Mouse (Mus musculus): Measurements from ENCODE around the gene Tcf7. TPM values are rescaled to one million over a fixed set of nuclear protein-coding genes. Genes with fewer than 3 reads are reported as not detected.

Tcf7 gene
- polyA plus RNA-seq, 1 experiment from 2014 or later, result 1.0 TPM

DNA sequence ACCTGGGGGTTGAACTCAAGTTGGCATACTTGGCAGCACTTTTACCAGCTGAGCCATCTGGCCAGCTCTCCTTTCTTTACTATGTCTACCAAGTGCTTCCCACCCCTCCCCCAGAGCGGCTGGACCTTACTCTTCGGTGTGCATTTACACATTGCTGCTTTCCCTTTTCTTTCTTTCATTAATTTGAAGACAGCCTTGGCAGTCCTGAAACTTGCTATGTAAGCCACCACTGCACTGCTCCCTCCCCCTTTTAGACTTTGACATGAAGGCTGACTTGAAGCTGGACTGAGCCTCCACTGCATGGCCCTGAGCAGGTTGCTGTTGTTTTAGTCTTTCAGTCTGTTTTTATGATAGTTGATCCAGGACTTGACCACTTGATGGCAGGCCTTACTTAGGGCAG is 33.4 kb downstream of the Tcf7 start:
- Histone ChIP-seq H3K4me2 (ENCODE audit: low read depth, low read length) (no peak overlapping the region), H3K36me3 (ENCODE audit: control insufficient read depth, insufficient read depth) (peaks cover 13% of the 10 kb centered on the region), H3K9ac (ENCODE audit: low read depth, low read length) (no peak overlapping the region), H3K4me1 (ENCODE audit: control insufficient read depth, low read depth, low read length) (no peaks in the 10 kb centered on the region), H3K27ac (ENCODE audit: low read length) (no peak overlapping the region), H3K9me3 (replicated peaks; ENCODE audit: control insufficient read depth, low read length) (no peaks in the 10 kb centered on the region), H3K27me3 (ENCODE audit: control insufficient read depth, insufficient read depth, low read depth, low read length) (no peaks in the 10 kb centered on the region), H3K4me3 (ENCODE audit: low read depth, low read length) (no peak overlapping the region)
- 93% methylated on average over 2 of the region's 2 CpGs for WGBS (ENCODE audit: insufficient replicate concordance)
- no peak for ATAC-seq (ENCODE audit: low read depth)

DNA sequence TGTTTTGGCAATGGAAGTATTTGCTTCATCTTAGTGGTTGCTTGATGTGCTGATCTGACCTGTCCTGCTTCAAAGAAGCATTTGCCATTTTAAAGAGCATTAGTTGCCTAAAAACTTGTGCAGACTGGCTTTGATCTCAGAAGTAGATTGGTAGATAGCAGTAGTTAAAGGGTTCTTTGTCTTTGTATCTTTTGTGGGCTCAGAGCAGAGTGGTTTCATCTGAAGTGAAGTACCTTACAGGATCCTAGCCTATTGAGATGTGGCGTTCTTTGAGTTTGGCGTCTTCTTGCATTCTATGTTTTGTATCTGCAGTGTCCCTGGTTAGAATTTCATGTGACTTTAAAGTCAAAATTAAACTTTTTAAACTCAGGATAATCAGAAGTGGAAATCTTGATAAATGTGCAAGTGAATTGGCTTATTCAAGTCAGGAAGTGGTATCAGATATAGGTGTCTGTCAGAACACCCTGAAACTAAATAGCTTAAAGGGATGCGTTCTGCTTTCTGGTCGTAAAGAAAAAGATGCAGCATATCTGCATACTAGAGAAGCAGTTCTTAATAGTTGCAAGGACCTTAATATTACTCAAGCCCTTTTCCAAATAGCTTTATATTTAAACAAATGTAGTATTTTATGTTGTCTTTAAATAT is 41.8 kb downstream of the Tcf7 start:
- no peak overlapping the region for H3K4me3 ChIP-seq (ENCODE audit: low read depth, low read length)
- H3K9ac ChIP-seq (ENCODE audit: low read depth, low read length), result no peak overlapping the region
- H3K27me3 ChIP-seq (ENCODE audit: control insufficient read depth, insufficient read depth, low read depth, low read length), result no peaks in the 10 kb centered on the region
- 81% methylated on average over 4 of the region's 4 CpGs for WGBS (ENCODE audit: insufficient replicate concordance)
- H3K27ac ChIP-seq (ENCODE audit: low read length), result no peak overlapping the region
- ATAC-seq (ENCODE audit: low read depth), result no peak
- no peaks in the 10 kb centered on the region for H3K4me1 ChIP-seq (ENCODE audit: control insufficient read depth, low read depth, low read length)
- H3K36me3 ChIP-seq (ENCODE audit: control insufficient read depth, insufficient read depth), result peaks cover 30% of the 10 kb centered on the region
- H3K4me2 ChIP-seq (ENCODE audit: low read depth, low read length), result no peak overlapping the region
- no peaks in the 10 kb centered on the region for H3K9me3 ChIP-seq (replicated peaks; ENCODE audit: control insufficient read depth, low read length)

DNA sequence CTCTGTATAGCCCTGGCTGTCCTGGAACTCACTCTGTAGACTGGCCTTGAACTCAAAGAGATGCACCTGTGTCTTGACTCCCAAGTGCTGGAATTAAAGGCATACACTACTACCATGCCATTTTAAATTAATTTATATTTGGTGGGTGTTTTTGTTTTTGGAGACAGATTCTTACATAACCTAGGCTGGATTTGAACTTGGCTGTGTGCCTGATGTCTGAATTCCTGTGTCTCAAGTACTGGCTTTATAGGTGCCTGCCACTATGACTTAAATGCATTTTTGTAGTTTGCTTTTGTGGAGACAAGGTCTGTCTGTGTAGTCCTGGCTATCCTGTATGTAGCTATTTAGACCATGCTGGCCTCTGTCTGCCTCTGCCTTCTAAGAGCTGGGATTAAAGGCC is 48.3 kb downstream of the Tcf7 start:
- Histone ChIP-seq H3K9ac (ENCODE audit: low read depth, low read length) (no peak overlapping the region), H3K9me3 (replicated peaks; ENCODE audit: control insufficient read depth, low read length) (no peaks in the 10 kb centered on the region), H3K36me3 (ENCODE audit: control insufficient read depth, insufficient read depth) (peaks cover 9% of the 10 kb centered on the region), H3K4me2 (ENCODE audit: low read depth, low read length) (no peak overlapping the region), H3K27me3 (ENCODE audit: control insufficient read depth, insufficient read depth, low read depth, low read length) (no peaks in the 10 kb centered on the region), H3K4me1 (ENCODE audit: control insufficient read depth, low read depth, low read length) (peaks cover 11% of the 10 kb centered on the region), H3K27ac (ENCODE audit: low read length) (no peak overlapping the region), H3K4me3 (ENCODE audit: low read depth, low read length) (no peak overlapping the region)
- no peak for ATAC-seq (ENCODE audit: low read depth)

DNA sequence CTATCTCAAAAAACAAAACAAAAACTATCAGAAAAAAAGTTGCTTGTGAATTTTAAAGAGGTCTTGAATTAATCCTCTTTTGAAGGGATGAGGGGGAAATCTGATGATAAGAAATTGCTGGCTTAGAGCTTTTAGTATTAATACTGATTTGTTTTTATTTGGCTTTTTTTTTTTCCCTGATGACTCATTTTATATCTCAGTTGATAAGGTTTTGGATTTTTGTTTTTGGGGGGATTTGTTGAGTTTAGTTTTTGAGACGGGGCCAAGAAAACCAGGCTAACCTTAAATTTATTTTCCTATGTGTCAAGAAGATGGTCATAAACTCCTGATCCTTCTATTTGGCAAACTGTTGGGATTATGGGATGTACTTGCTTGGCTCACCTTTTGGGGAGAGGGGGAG is 48.9 kb downstream of the Tcf7 start:
- ATAC-seq (ENCODE audit: low read depth), result no peak
- Histone ChIP-seq H3K4me1 (ENCODE audit: control insufficient read depth, low read depth, low read length) (peaks cover 11% of the 10 kb centered on the region), H3K9me3 (replicated peaks; ENCODE audit: control insufficient read depth, low read length) (no peaks in the 10 kb centered on the region)

DNA sequence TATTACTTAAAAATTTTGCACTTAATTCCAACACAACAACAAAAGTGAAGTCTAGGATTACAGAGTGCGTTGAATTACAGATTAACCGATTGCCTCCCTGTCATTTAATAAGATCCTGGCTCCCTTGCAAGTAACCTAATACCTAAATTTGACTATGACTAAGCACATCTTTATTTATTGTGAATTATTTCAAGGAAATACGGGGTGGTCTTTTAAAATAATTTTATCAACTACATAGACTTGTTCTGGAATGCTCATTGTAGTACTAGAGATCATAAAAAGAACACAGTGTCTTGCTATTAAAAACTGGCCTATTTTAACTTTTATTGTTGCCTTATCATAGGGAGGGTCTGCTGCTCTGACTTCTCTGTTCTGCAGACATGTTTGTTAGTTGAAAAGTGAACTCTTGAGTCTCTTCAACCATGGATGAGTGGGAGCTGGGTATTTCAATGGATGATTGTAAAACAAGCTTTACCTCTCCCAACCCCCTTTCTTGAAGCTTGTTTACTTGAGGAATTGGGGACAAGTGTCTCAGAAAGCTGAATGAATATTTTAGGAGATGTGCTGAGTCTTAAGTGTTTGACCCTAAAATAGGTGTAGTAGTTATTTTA is 49.7 kb downstream of the Tcf7 start:
- Histone ChIP-seq H3K9me3 (replicated peaks; ENCODE audit: control insufficient read depth, low read length) (no peaks in the 10 kb centered on the region), H3K4me2 (ENCODE audit: low read depth, low read length) (peak overlapping the region; percentile 69), H3K36me3 (ENCODE audit: control insufficient read depth, insufficient read depth) (peaks cover 9% of the 10 kb centered on the region), H3K9ac (ENCODE audit: low read depth, low read length) (peak overlapping the region; percentile 97), H3K27me3 (ENCODE audit: control insufficient read depth, insufficient read depth, low read depth, low read length) (no peaks in the 10 kb centered on the region), H3K4me1 (ENCODE audit: control insufficient read depth, low read depth, low read length) (peaks cover 11% of the 10 kb centered on the region), H3K27ac (ENCODE audit: low read length) (no peak overlapping the region), H3K4me3 (ENCODE audit: low read depth, low read length) (peak overlapping the region; percentile 92)
- 20% methylated on average over 3 of the region's 3 CpGs for WGBS (ENCODE audit: insufficient replicate concordance)
- ATAC-seq (ENCODE audit: low read depth), result no peak

More for the DNA sequence above, 48.9 kb downstream of the Tcf7 start:
- Histone ChIP-seq H3K27ac (ENCODE audit: low read length) (no peak overlapping the region), H3K36me3 (ENCODE audit: control insufficient read depth, insufficient read depth) (peaks cover 9% of the 10 kb centered on the region), H3K4me3 (ENCODE audit: low read depth, low read length) (peak overlapping the region; percentile 92), H3K4me2 (ENCODE audit: low read depth, low read length) (peak overlapping the region; percentile 69), H3K9ac (ENCODE audit: low read depth, low read length) (no peak overlapping the region), H3K27me3 (ENCODE audit: control insufficient read depth, insufficient read depth, low read depth, low read length) (no peaks in the 10 kb centered on the region)
- WGBS (ENCODE audit: insufficient replicate concordance), result 71% methylated on average over 1 of the region's 1 CpGs

DNA sequence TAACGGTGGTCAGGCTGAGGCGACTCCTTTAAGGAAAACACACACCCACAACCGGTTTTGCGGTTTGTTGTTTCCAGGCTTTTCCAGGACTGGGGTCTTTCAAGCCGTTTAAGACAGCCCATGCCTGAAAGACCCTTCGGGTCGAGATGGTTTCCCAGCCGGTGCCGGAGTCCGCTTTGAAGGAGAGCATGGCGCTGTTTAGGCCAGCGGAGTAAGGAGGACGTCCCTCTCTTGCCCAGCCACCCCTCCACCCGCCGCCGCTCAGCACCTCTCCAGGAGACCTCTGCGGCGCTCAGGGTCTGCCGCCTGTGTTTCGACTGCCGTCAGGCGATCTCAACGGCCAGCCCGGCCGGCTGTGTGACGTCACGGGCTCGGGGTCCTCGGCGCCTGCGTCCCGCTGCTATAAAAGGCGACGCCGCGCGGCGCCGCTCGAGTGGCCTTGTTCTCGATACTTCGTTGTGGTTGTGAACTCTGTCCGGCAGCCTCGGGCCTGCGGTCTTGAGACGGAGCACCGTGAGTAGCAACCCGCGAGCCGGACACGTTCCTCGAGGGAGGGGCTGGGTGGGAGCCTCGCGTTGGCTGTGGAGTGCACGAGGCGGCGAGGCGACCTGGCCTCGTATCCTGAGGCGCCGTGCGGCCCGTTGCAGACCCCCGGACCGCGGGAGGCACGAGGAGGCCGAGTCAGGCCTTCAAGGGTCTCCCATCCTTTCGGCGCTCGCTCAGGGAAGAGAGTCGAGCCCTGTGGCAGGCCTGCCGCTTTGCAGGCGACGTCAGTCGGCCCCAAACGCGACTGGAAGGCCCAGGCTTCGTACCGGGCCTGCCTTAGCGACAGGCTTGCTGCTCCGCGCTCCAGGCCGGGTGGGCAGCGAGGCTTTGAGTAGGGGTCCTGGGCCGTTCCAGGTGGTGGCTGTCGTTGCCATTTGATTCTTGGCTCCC is 50.9 kb downstream of the Tcf7 start, which contains the start of gene Skp1a:
Skp1a (plus strand) TSS at position 390 of the 936 bp plus-strand sequence.
- H3K36me3 ChIP-seq (ENCODE audit: control insufficient read depth, insufficient read depth), result no peaks in the 10 kb centered on the region
- under 1% methylated on average over 82 of the region's 87 CpGs for WGBS (ENCODE audit: insufficient replicate concordance)
- H3K9me3 ChIP-seq (replicated peaks; ENCODE audit: control insufficient read depth, low read length), result no peaks in the 10 kb centered on the region
- peak within 1 kb of the TSS; percentile 97 for H3K9ac ChIP-seq (ENCODE audit: low read depth, low read length)
- peak within 1 kb of the TSS; percentile 69 for H3K4me2 ChIP-seq (ENCODE audit: low read depth, low read length)
- peak within 1 kb of the TSS; percentile 92 for H3K27ac ChIP-seq (ENCODE audit: low read length)
- H3K4me1 ChIP-seq (ENCODE audit: control insufficient read depth, low read depth, low read length), result peaks cover 11% of the 10 kb centered on the region
- H3K27me3 ChIP-seq (ENCODE audit: control insufficient read depth, insufficient read depth, low read depth, low read length), result no peaks in the 10 kb centered on the region
- H3K4me3 ChIP-seq (ENCODE audit: low read depth, low read length), result peak within 1 kb of the TSS; percentile 92
- peak; percentile 87 for ATAC-seq (ENCODE audit: low read depth)

DNA sequence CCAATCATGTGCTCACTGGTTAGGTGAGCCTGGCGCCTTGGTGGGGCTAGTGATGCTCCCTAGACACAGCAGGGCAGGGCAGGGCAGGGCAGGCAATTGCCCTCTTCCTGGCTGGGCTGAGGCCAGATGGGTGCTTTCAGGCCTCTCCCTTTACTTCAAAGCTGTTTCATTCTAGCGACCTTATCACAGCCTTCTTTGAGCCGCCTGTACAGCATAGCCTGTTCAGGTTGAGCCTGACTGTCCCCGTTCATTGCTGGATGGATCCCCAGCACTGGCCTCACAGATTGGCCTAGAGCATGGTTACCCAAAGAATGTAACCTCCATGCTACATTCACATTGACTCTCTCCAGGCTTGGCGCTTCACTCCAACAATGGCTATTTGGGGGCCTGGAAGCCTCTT is 52.1 kb downstream of the Tcf7 start:
- Histone ChIP-seq H3K4me2 (ENCODE audit: low read depth, low read length) (peak overlapping the region; percentile 69), H3K27me3 (ENCODE audit: control insufficient read depth, insufficient read depth, low read depth, low read length) (no peaks in the 10 kb centered on the region), H3K4me3 (ENCODE audit: low read depth, low read length) (peak overlapping the region; percentile 92), H3K36me3 (ENCODE audit: control insufficient read depth, insufficient read depth) (no peaks in the 10 kb centered on the region), H3K4me1 (ENCODE audit: control insufficient read depth, low read depth, low read length) (peaks cover 11% of the 10 kb centered on the region), H3K9me3 (replicated peaks; ENCODE audit: control insufficient read depth, low read length) (no peaks in the 10 kb centered on the region), H3K9ac (ENCODE audit: low read depth, low read length) (peak overlapping the region; percentile 97), H3K27ac (ENCODE audit: low read length) (peak overlapping the region; percentile 92)
- WGBS (ENCODE audit: insufficient replicate concordance), result 44% methylated on average over 5 of the region's 5 CpGs
- ATAC-seq (ENCODE audit: low read depth), result no peak

DNA sequence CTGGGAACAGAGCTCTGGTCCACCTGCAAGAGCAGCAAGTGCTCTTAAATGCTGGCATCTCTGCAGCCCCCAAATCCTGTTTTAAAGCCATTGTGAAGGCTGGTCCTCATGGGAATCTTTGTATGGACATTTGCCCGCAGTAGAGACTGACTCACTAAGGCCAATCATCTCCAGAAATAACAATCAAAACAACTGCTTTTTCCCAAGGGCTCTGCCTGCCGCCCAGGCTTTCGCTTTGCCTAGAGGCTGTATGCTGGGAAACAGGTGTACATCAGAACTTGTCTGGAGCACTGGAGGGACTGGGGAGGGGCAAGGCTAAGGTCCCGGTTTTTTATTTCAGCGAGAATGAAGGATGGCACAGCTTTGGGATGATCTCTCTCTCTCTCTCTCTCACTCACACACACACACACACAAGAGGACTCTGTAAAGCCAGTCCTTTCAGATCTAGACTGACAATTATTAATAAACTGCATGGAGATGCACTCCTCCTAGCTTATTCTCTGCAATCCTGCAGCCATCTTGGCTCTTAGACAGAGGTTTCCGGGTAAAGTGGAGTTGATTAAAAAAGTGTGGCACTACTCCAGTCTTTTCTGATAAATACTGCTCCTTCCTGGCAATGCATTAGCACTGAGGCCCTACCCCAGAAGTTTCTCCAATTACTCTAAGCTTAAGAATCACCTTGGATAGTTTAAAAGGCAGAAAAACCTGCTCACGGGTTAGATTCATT is 53.9 kb downstream of the Tcf7 start:
- 77% methylated on average over 7 of the region's 7 CpGs for WGBS (ENCODE audit: insufficient replicate concordance)
- Histone ChIP-seq H3K4me1 (ENCODE audit: control insufficient read depth, low read depth, low read length) (peaks cover 9% of the 10 kb centered on the region), H3K27ac (ENCODE audit: low read length) (no peak overlapping the region), H3K27me3 (ENCODE audit: control insufficient read depth, insufficient read depth, low read depth, low read length) (no peaks in the 10 kb centered on the region), H3K36me3 (ENCODE audit: control insufficient read depth, insufficient read depth) (no peaks in the 10 kb centered on the region), H3K9ac (ENCODE audit: low read depth, low read length) (no peak overlapping the region), H3K4me2 (ENCODE audit: low read depth, low read length) (no peak overlapping the region), H3K9me3 (replicated peaks; ENCODE audit: control insufficient read depth, low read length) (no peaks in the 10 kb centered on the region), H3K4me3 (ENCODE audit: low read depth, low read length) (no peak overlapping the region)
- ATAC-seq (ENCODE audit: low read depth), result no peak

Measured in liver, embryonic 16.5 days (tissue).